Mouse (Mus musculus): ENCODE data around the gene Ccnjl. TPM values are rescaled to one million over a fixed set of nuclear protein-coding genes. Genes with fewer than 3 reads are reported as not detected.

Gene Ccnjl
- polyA plus RNA-seq, 1 experiment from 2014 or later = 15.1 TPM

GRCm38 (mm10) chr11:43612834-43613488 is 84.4 kb downstream of the Ccnjl start:
- Histone ChIP-seq H3K27me3 (no peaks in the 10 kb centered on the region), H3K4me2 (no peak overlapping the region), H3K9me3 (replicated peaks) (no peaks in the 10 kb centered on the region; the same call in 1 of the 2 replicates), H3K4me3 (no peak overlapping the region), H3K36me3 (ENCODE audit: poor library complexity, severe bottlenecking) (no peaks in the 10 kb centered on the region), H3K27ac (peak overlapping the region; percentile 71), H3K4me1 (peaks cover 25% of the 10 kb centered on the region), H3K9ac (peak overlapping the region; percentile 45; the same call in 1 of the 2 replicates)
- peak; percentile 90 for ATAC-seq
- WGBS = 19% methylated on average over 12 of the region's 12 CpGs

GRCm38 (mm10) chr11:43617924-43618323 is 89.3 kb downstream of the Ccnjl start:
- 45% methylated on average over 5 of the region's 5 CpGs for WGBS
- 0 out of 2 replicates have a peak, but pooled peaks have one; percentile 22 for ATAC-seq

GRCm38 (mm10) chr11:43618403-43618802 is 89.8 kb downstream of the Ccnjl start:
- no peaks in the 10 kb centered on the region for H3K27me3 ChIP-seq
- no peak overlapping the region for H3K9ac ChIP-seq
- peaks cover 6% of the 10 kb centered on the region for H3K4me1 ChIP-seq
- no peak overlapping the region for H3K4me2 ChIP-seq
- 55% methylated on average over 7 of the region's 7 CpGs for WGBS
- no peak overlapping the region; the same call in 1 of the 2 replicates for H3K27ac ChIP-seq
- H3K36me3 ChIP-seq (ENCODE audit: poor library complexity, severe bottlenecking) = no peaks in the 10 kb centered on the region
- H3K4me3 ChIP-seq = no peak overlapping the region
- H3K9me3 ChIP-seq (replicated peaks) = no peaks in the 10 kb centered on the region; the same call in 1 of the 2 replicates
- ATAC-seq = peak; percentile 71

More at GRCm38 (mm10) chr11:43617924-43618323, 89.3 kb downstream of the Ccnjl start:
- H3K4me1 ChIP-seq = peaks cover 7% of the 10 kb centered on the region
- no peak overlapping the region for H3K4me3 ChIP-seq
- H3K9ac ChIP-seq = no peak overlapping the region
- no peak overlapping the region for H3K4me2 ChIP-seq
- no peaks in the 10 kb centered on the region for H3K36me3 ChIP-seq (ENCODE audit: poor library complexity, severe bottlenecking)
- no peaks in the 10 kb centered on the region for H3K27me3 ChIP-seq
- no peaks in the 10 kb centered on the region; the same call in 1 of the 2 replicates for H3K9me3 ChIP-seq (replicated peaks)
- no peak overlapping the region; the same call in 1 of the 2 replicates for H3K27ac ChIP-seq

DNA sequence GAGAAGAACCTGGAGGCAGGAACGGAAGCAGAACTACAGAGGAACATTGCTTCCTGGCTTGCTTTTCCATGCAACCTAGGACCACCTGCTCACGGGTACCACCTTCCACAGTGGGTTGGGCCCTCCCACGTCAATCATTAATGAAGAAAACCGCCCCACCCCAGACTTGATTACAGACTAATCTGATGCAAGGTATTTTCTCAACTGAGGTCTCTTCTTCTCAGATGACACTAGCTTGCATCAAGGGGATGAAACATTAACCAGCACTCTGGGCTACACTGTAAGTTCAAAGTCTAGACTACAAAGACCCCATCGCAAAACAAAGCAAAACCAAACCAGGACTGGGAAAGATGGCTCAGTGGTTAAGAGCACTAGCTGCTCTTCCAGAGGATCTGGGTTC is 93.2 kb downstream of the Ccnjl start:
- H3K27me3 ChIP-seq = no peaks in the 10 kb centered on the region
- no peak overlapping the region for H3K4me3 ChIP-seq
- no peaks in the 10 kb centered on the region for H3K9me3 ChIP-seq (replicated peaks)
- ATAC-seq = no peak
- H3K36me3 ChIP-seq (ENCODE audit: poor library complexity, severe bottlenecking) = no peaks in the 10 kb centered on the region
- H3K27ac ChIP-seq = no peak overlapping the region
- no peak overlapping the region for H3K4me2 ChIP-seq
- peaks cover 15% of the 10 kb centered on the region for H3K4me1 ChIP-seq
- 88% methylated on average over 5 of the region's 5 CpGs for WGBS
- no peak overlapping the region for H3K9ac ChIP-seq

GRCm38 (mm10) chr11:43624341-43624740 is 95.8 kb downstream of the Ccnjl start:
- WGBS = 100% methylated on average over 1 of the region's 1 CpGs
- no peak overlapping the region for H3K9ac ChIP-seq
- no peak for ATAC-seq
- no peak overlapping the region for H3K4me3 ChIP-seq
- H3K27me3 ChIP-seq = no peaks in the 10 kb centered on the region
- no peaks in the 10 kb centered on the region for H3K9me3 ChIP-seq (replicated peaks)
- no peak overlapping the region for H3K27ac ChIP-seq
- peaks cover 16% of the 10 kb centered on the region for H3K4me1 ChIP-seq
- H3K36me3 ChIP-seq (ENCODE audit: poor library complexity, severe bottlenecking) = no peaks in the 10 kb centered on the region
- no peak overlapping the region for H3K4me2 ChIP-seq

GRCm38 (mm10) chr11:43626300-43626926 is 97.8 kb downstream of the Ccnjl start:
- Histone ChIP-seq H3K27me3 (no peaks in the 10 kb centered on the region), H3K4me1 (peaks cover 16% of the 10 kb centered on the region), H3K36me3 (ENCODE audit: poor library complexity, severe bottlenecking) (no peaks in the 10 kb centered on the region), H3K9ac (peak overlapping the region; percentile 52), H3K4me2 (peak overlapping the region; percentile 51), H3K27ac (peak overlapping the region; percentile 19; the same call in 1 of the 2 replicates), H3K4me3 (0 out of 2 replicates have a peak overlapping the region, but pooled peaks have one; percentile 3), H3K9me3 (replicated peaks) (no peaks in the 10 kb centered on the region)
- 6% methylated on average over 12 of the region's 12 CpGs for WGBS
- ATAC-seq = peak; percentile 68

- Histone ChIP-seq H3K4me3 (0 out of 2 replicates have a peak overlapping the region, but pooled peaks have one; percentile 3), H3K27ac (peak overlapping the region; percentile 19; the same call in 1 of the 2 replicates), H3K9ac (peak overlapping the region; percentile 52; the same call in 1 of the 2 replicates), H3K4me1 (peaks cover 16% of the 10 kb centered on the region), H3K27me3 (no peaks in the 10 kb centered on the region), H3K4me2 (peak overlapping the region; percentile 51), H3K36me3 (ENCODE audit: poor library complexity, severe bottlenecking) (no peaks in the 10 kb centered on the region), H3K9me3 (replicated peaks) (no peaks in the 10 kb centered on the region)
- peak; percentile 23; the same call in 1 of the 2 replicates for ATAC-seq
- 31% methylated on average over 18 of the region's 18 CpGs for WGBS
Measured at GRCm38 (mm10) chr11:43626927-43627645, 98.5 kb downstream of the Ccnjl start.

- WGBS = 90% methylated on average over 9 of the region's 9 CpGs
- no peak overlapping the region for H3K9ac ChIP-seq
- no peak for ATAC-seq
Measured at GRCm38 (mm10) chr11:43631645-43632044, 103.1 kb downstream of the Ccnjl start.

GRCm38 (mm10) chr11:43632566-43632965 is 104.0 kb downstream of the Ccnjl start:
- Histone ChIP-seq H3K27ac (no peak overlapping the region), H3K9me3 (replicated peaks) (no peaks in the 10 kb centered on the region), H3K4me2 (no peak overlapping the region), H3K4me1 (peaks cover 9% of the 10 kb centered on the region), H3K27me3 (0 out of 2 replicates have a peak, but pooled peaks cover 3% of the 10 kb centered on the region), H3K9ac (no peak overlapping the region), H3K36me3 (ENCODE audit: poor library complexity, severe bottlenecking) (no peaks in the 10 kb centered on the region), H3K4me3 (no peak overlapping the region)
- WGBS = 64% methylated on average over 4 of the region's 4 CpGs
- ATAC-seq = no peak

More at GRCm38 (mm10) chr11:43631645-43632044, 103.1 kb downstream of the Ccnjl start:
- Histone ChIP-seq H3K9me3 (replicated peaks) (no peaks in the 10 kb centered on the region), H3K36me3 (ENCODE audit: poor library complexity, severe bottlenecking) (no peaks in the 10 kb centered on the region), H3K4me3 (no peak overlapping the region), H3K27ac (no peak overlapping the region), H3K4me1 (peaks cover 18% of the 10 kb centered on the region), H3K4me2 (no peak overlapping the region), H3K27me3 (0 out of 2 replicates have a peak, but pooled peaks cover 3% of the 10 kb centered on the region)

DNA sequence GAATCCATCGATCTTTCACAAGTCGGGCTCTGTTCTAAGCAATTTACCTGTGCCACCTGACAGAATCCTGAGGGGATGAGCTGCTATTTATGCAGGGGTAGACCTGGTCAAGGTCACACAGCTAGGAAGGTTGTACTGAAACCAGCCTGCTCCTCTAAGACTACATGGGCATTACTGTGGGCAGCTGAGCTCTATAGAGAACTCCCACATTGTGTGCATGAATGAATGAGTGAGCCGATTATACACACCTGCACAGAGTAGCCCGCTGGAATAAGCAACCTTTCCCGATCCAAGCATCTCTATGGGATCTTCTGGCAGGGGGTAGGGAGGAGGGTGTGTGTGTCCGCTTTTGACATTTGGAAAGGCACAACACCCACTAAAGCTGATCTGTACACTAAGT is 104.6 kb downstream of the Ccnjl start:
- no peak overlapping the region for H3K4me2 ChIP-seq
- no peak overlapping the region for H3K27ac ChIP-seq
- no peak overlapping the region for H3K9ac ChIP-seq
- no peak; the same call in 1 of the 2 replicates for ATAC-seq
- H3K4me1 ChIP-seq = peaks cover 9% of the 10 kb centered on the region
- no peak overlapping the region for H3K4me3 ChIP-seq
- no peaks in the 10 kb centered on the region for H3K9me3 ChIP-seq (replicated peaks)
- no peaks in the 10 kb centered on the region for H3K36me3 ChIP-seq (ENCODE audit: poor library complexity, severe bottlenecking)
- H3K27me3 ChIP-seq = 0 out of 2 replicates have a peak, but pooled peaks cover 3% of the 10 kb centered on the region
- 81% methylated on average over 6 of the region's 6 CpGs for WGBS

- Histone ChIP-seq H3K9me3 (replicated peaks) (no peaks in the 10 kb centered on the region), H3K9ac (no peak overlapping the region), H3K36me3 (ENCODE audit: poor library complexity, severe bottlenecking) (no peaks in the 10 kb centered on the region), H3K27me3 (0 out of 2 replicates have a peak, but pooled peaks cover 3% of the 10 kb centered on the region), H3K4me2 (peak overlapping the region; percentile 37; the same call in 1 of the 2 replicates), H3K4me3 (no peak overlapping the region), H3K27ac (no peak overlapping the region; the same call in 1 of the 2 replicates), H3K4me1 (peaks cover 9% of the 10 kb centered on the region)
- ATAC-seq = peak; percentile 66
- 30% methylated on average over 19 of the region's 19 CpGs for WGBS
Measured at GRCm38 (mm10) chr11:43633658-43634401, 105.2 kb downstream of the Ccnjl start.
